Mouse (Mus musculus): Measurements from ENCODE around the gene Rin2. TPM values are rescaled to one million over a fixed set of nuclear protein-coding genes. Genes with fewer than 3 reads are reported as not detected.
A peak's percentile ranks its signal among the peaks of the same experiment; 100 is the strongest.

Rin2 gene
- polyA plus RNA-seq, 1 experiment: 3.5 TPM

DNA sequence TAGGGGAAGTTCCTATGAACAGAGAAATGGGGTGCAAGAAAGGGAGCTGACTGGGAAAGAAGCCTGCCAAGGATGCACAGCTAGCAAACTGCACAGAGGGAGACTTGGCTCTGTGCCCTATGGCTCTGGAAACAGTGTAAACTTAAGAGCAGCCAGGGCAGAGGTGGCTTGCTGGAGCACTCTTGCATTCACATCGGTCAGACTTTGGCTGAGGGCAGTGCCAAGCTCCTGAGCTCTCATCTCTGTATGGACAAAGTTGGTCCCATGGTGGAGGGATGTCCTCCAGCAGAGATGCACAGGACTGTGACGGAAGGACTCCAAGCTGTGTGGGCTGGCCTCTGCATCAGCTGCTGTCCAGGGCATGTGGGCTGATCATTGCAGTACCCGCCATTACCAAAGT, 8.5 kb downstream of the Rin2 start:
- H3K27me3 ChIP-seq (ENCODE audit: control insufficient read depth, insufficient read depth, low read length): no peaks in the 10 kb centered on the region
- no peaks in the 10 kb centered on the region for H3K4me1 ChIP-seq (ENCODE audit: control insufficient read depth, insufficient read depth, low read length)
- H3K4me3 ChIP-seq (ENCODE audit: control insufficient read depth, low read depth, low read length): no peak overlapping the region
- H3K36me3 ChIP-seq (ENCODE audit: control insufficient read depth, insufficient read depth, low read length): no peaks in the 10 kb centered on the region
- no peak overlapping the region for H3K27ac ChIP-seq (ENCODE audit: control insufficient read depth, insufficient read depth, low read depth, low read length)
- TF ChIP-seq CTCF (IDR thresholded peaks at IDR 0.05; ENCODE audit: control insufficient read depth, insufficient read depth, insufficient replicate concordance, low read depth, low read length) (no peak), POLR2A (IDR thresholded peaks at IDR 0.05; ENCODE audit: control insufficient read depth, low read depth, low read length) (no peak)

DNA sequence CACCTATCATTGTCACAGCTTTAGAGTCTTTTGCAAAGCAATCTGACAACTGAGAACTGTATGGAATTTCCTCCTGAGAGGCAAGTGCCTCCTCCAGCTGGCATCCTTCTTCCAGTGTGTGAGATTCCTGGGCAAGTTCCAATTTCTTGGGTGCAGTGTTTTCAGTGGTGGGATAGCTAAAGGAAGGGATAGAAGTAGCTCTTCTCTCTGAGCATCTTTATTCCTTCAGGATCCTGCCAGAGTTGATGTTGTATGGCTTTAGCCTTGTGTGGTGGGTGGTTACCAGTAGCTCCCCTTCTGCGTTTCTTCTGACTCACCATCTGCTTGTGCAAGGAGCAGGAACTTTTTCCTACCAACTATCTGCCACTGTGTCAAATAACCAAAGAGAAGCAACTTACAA, 9.1 kb downstream of the Rin2 start:
- Histone ChIP-seq H3K36me3 (ENCODE audit: control insufficient read depth, insufficient read depth, low read length) (no peaks in the 10 kb centered on the region), H3K4me3 (ENCODE audit: control insufficient read depth, low read depth, low read length) (no peak overlapping the region), H3K27ac (ENCODE audit: control insufficient read depth, insufficient read depth, low read depth, low read length) (no peak overlapping the region), H3K4me1 (ENCODE audit: control insufficient read depth, insufficient read depth, low read length) (no peaks in the 10 kb centered on the region), H3K27me3 (ENCODE audit: control insufficient read depth, insufficient read depth, low read length) (no peaks in the 10 kb centered on the region)
- no peak for TF ChIP-seq CTCF (IDR thresholded peaks at IDR 0.05; ENCODE audit: control insufficient read depth, insufficient read depth, insufficient replicate concordance, low read depth, low read length)

DNA sequence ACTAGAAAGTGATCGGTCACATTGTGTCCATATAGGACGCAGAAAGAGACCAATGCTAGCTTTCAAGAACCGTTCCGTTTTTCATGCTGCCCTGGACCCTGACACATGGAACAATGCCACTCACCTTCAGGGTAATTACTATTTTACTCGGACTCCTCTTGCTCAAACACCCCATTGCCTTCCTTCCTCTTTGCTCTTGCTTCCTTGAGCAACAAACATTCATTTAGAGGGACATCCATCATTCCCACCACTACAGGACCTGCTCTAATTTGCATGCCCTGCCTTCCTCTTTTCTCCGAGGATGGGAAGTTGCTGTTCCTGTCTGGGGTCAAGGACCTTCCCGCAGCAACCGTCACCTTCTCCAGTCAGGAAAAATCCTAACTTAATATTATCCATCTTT, 9.9 kb downstream of the Rin2 start:
- no peak for TF ChIP-seq POLR2A (IDR thresholded peaks at IDR 0.05; ENCODE audit: control insufficient read depth, low read depth, low read length)
- no peak for TF ChIP-seq CTCF (IDR thresholded peaks at IDR 0.05; ENCODE audit: control insufficient read depth, insufficient read depth, insufficient replicate concordance, low read depth, low read length)
- Histone ChIP-seq H3K4me1 (ENCODE audit: control insufficient read depth, insufficient read depth, low read length) (no peaks in the 10 kb centered on the region), H3K27me3 (ENCODE audit: control insufficient read depth, insufficient read depth, low read length) (no peaks in the 10 kb centered on the region), H3K36me3 (ENCODE audit: control insufficient read depth, insufficient read depth, low read length) (no peaks in the 10 kb centered on the region), H3K4me3 (ENCODE audit: control insufficient read depth, low read depth, low read length) (no peak overlapping the region), H3K27ac (ENCODE audit: control insufficient read depth, insufficient read depth, low read depth, low read length) (no peak overlapping the region)

DNA sequence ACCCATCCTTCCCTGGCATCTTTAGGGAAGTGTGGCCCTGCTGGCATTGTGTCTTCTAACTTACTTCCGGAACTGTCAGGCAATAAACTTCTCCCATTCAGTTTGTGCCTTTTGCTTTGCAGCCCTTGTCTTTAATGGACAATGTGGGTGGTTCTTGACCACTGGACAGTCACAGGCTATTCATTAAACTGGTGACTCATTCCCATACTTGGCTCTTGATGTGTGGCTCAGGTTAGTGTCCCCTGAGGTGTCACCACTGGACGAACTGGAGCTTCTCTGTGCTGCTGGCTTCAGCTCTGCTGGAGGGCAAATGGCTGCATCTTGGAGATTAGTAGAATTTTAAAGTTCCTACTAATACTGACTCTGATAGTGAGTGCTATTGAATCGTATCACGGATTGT, 11.0 kb downstream of the Rin2 start:
- H3K27ac ChIP-seq (ENCODE audit: control insufficient read depth, insufficient read depth, low read depth, low read length): no peak overlapping the region
- H3K4me1 ChIP-seq (ENCODE audit: control insufficient read depth, insufficient read depth, low read length): no peaks in the 10 kb centered on the region
- H3K27me3 ChIP-seq (ENCODE audit: control insufficient read depth, insufficient read depth, low read length): no peaks in the 10 kb centered on the region
- H3K36me3 ChIP-seq (ENCODE audit: control insufficient read depth, insufficient read depth, low read length): no peaks in the 10 kb centered on the region
- H3K4me3 ChIP-seq (ENCODE audit: control insufficient read depth, low read depth, low read length): no peak overlapping the region
- TF ChIP-seq CTCF (IDR thresholded peaks at IDR 0.05; ENCODE audit: control insufficient read depth, insufficient read depth, insufficient replicate concordance, low read depth, low read length) (no peak), POLR2A (IDR thresholded peaks at IDR 0.05; ENCODE audit: control insufficient read depth, low read depth, low read length) (no peak)

DNA sequence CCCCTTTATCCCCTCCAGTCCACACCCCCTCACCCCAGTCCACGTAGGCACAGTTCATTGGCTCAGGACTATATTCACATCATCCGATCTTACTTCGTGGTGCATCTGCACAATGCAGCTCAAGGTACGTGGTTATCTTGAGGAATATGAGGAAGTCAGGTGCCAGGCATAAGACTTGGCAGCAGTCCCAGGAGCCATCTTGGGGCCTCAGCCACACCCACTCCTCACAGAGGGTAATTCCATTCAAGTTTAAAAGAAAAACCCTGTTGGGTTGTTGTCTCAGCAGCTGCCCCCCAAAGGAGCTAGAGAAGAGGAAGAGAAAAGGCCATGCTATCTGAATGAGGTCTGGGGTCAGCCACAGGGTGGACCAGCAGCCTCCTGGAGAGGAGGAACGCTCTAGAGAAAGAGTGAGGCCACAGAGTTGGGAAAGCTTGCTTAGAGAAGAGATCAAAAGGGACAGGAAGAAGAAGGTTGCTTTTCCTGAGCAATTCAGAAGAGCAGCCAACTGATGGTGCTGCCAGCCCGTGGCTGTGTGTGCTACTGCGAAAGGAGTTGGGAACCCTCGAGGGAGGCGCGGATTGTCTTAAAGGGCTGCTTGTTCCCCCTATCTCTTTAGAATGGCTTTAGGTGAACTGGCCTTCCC, 16.5 kb downstream of the Rin2 start:
- H3K4me3 ChIP-seq (ENCODE audit: control insufficient read depth, low read depth, low read length): no peak overlapping the region
- TF ChIP-seq POLR2A (IDR thresholded peaks at IDR 0.05; ENCODE audit: control insufficient read depth, low read depth, low read length) (no peak), CTCF (IDR thresholded peaks at IDR 0.05; ENCODE audit: control insufficient read depth, insufficient read depth, insufficient replicate concordance, low read depth, low read length) (no peak)
- H3K27ac ChIP-seq (ENCODE audit: control insufficient read depth, insufficient read depth, low read depth, low read length): no peak overlapping the region

DNA sequence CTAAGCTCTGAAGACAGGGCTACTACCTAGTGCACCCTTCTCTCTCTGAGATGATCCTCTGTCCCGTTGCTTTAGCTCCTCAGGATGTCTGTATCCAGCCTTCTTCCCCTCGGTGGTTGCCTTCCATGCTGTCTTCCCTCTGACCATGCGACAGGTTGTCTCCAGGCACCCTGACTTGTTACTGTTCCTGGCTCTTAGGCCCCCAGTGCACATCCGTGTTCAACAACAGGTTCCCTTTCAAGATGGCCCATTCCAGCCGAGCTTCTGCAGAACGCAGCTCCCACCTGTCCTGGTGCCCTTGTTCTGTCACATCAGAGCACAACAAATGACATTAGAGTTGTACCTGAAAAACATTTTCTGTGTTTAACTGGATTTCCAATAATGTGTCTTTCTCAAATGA, 22.1 kb downstream of the Rin2 start:
- TF ChIP-seq POLR2A (IDR thresholded peaks at IDR 0.05; ENCODE audit: control insufficient read depth, low read depth, low read length) (no peak), CTCF (IDR thresholded peaks at IDR 0.05; ENCODE audit: control insufficient read depth, insufficient read depth, insufficient replicate concordance, low read depth, low read length) (no peak)
- no peak overlapping the region for H3K4me3 ChIP-seq (ENCODE audit: control insufficient read depth, low read depth, low read length)
- H3K36me3 ChIP-seq (ENCODE audit: control insufficient read depth, insufficient read depth, low read length): no peaks in the 10 kb centered on the region
- no peak overlapping the region for H3K27ac ChIP-seq (ENCODE audit: control insufficient read depth, insufficient read depth, low read depth, low read length)
- no peaks in the 10 kb centered on the region for H3K27me3 ChIP-seq (ENCODE audit: control insufficient read depth, insufficient read depth, low read length)
- no peaks in the 10 kb centered on the region for H3K4me1 ChIP-seq (ENCODE audit: control insufficient read depth, insufficient read depth, low read length)

More for the DNA sequence above, 16.5 kb downstream of the Rin2 start:
- H3K27me3 ChIP-seq (ENCODE audit: control insufficient read depth, insufficient read depth, low read length): no peaks in the 10 kb centered on the region
- H3K4me1 ChIP-seq (ENCODE audit: control insufficient read depth, insufficient read depth, low read length): no peaks in the 10 kb centered on the region
- H3K36me3 ChIP-seq (ENCODE audit: control insufficient read depth, insufficient read depth, low read length): no peaks in the 10 kb centered on the region

DNA sequence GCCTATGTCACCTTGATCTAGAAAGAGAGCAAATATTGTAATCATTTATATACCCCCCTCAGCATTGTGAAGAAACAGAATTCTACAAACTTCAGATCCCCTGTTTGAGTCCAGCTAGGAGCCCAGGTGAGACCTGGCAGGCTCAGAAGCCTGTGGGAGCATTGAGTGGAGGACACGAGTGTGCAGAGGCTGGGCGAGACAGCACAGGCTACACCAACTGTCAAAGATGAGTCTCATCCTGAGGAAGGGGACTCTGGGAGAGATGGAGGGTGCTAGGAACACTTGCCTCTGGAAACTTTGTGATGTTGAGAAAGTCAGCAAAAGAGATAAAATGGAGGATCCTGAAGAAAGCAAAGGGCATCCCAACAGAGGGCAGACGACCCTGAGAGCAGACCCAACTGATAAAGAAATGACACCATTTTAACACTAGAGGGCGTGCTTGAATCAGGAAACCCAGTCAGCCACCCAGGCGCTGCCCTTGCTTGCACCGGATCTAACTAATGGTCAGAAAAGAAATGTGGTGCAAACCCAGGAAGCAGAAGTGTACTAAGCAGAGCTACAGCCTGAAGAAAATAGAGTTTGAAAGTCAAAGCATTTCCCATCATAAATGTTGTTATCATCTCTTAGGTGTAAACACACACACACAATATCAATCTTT, 24.5 kb downstream of the Rin2 start:
- Histone ChIP-seq H3K4me3 (ENCODE audit: control insufficient read depth, low read depth, low read length) (no peak overlapping the region), H3K27me3 (ENCODE audit: control insufficient read depth, insufficient read depth, low read length) (no peaks in the 10 kb centered on the region), H3K36me3 (ENCODE audit: control insufficient read depth, insufficient read depth, low read length) (no peaks in the 10 kb centered on the region), H3K27ac (ENCODE audit: control insufficient read depth, insufficient read depth, low read depth, low read length) (no peak overlapping the region), H3K4me1 (ENCODE audit: control insufficient read depth, insufficient read depth, low read length) (no peaks in the 10 kb centered on the region)
- TF ChIP-seq POLR2A (IDR thresholded peaks at IDR 0.05; ENCODE audit: control insufficient read depth, low read depth, low read length): no peak
- TF ChIP-seq CTCF (IDR thresholded peaks at IDR 0.05; ENCODE audit: control insufficient read depth, insufficient read depth, insufficient replicate concordance, low read depth, low read length): peak; percentile 48; the same call in 1 of the 2 replicates

Data from testis, adult 2 months (tissue).